Mouse (Mus musculus): Measurements from ENCODE around the gene Pknox2. TPM values are rescaled to one million over a fixed set of nuclear protein-coding genes. Genes with fewer than 3 reads are reported as not detected.

Gene Pknox2
- 46.7 TPM for polyA plus RNA-seq (2015; fragmentation: Illumina TruSeq; extraction: RNeasy Lipid Tissue Mini Kit (QIAGEN cat#74804); ENCODE audit: low read depth, low replicate concordance)

DNA sequence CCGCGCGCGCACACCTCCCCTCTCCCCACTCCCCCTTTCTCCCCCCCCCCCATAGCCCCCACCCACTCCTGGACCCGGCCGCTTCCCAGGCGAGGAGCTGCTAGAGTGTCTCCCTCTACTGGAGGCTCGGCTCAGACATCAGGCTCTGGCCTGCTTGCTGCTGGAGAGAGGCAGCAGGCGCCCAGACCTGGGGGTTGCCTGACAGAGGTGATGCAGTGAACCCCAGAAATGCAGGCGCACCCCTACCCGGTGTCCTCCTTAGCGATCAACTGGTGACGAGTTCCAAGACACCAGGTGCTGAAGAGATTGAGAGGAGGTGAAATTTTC lies at the start of gene Pknox2:
TSS of gene Pknox2 (minus strand) at position 49 of the 327 bp plus-strand sequence.

Other genes with a start within 250 kb of the Pknox2 start
- gene Tmem218, start 60.8 kb upstream of the Pknox2 start, polyA plus RNA-seq (2015; fragmentation: Illumina TruSeq; extraction: RNeasy Lipid Tissue Mini Kit (QIAGEN cat#74804); ENCODE audit: low read depth, low replicate concordance): 16.8 TPM
- gene Slc37a2, start 108.3 kb upstream of the Pknox2 start, polyA plus RNA-seq (2015; fragmentation: Illumina TruSeq; extraction: RNeasy Lipid Tissue Mini Kit (QIAGEN cat#74804); ENCODE audit: low read depth, low replicate concordance): 2.3 TPM
- gene Ccdc15, start 201.0 kb upstream of the Pknox2 start, polyA plus RNA-seq (2015; fragmentation: Illumina TruSeq; extraction: RNeasy Lipid Tissue Mini Kit (QIAGEN cat#74804); ENCODE audit: low read depth, low replicate concordance): 1.9 TPM
- 63.0 TPM for gene Hepacam, start 219.9 kb upstream of the Pknox2 start, polyA plus RNA-seq (2015; fragmentation: Illumina TruSeq; extraction: RNeasy Lipid Tissue Mini Kit (QIAGEN cat#74804); ENCODE audit: low read depth, low replicate concordance)

Measured in brain, adult 10 weeks (tissue).